Mouse (Mus musculus) liver, embryonic 11.5 days (tissue): ENCODE results near the gene Pdcd7. TPM values are rescaled to one million over a fixed set of nuclear protein-coding genes. Genes with fewer than 3 reads are reported as not detected.

Source experiments
- ATAC-seq: fragments of 200-750 bp; cut with Nextera tagmentation; replicated peaks from 2 replicates; pipeline ENCODE4 v1.8.0; 2017; ENCODE audit warnings: moderate number of reproducible peaks, mild to moderate bottlenecking, moderate TSS enrichment, moderate library complexity; ENCODE audit not compliant: low FRiP score
- DNase-seq: peaks from one replicate; pipeline ENCODE4 v3.0.0-alpha.2; 2017; ENCODE audit warnings: low spot score
- H3K27ac ChIP-seq: fragments of 300-500 bp; sonication (generic); 2 replicates; pipeline ENCODE4 v1.5.1; 2014; ENCODE audit warnings: mild to moderate bottlenecking, low read depth, low read length, control low read depth
- H3K27me3 ChIP-seq: fragments of 300-500 bp; sonication (generic); replicated peaks from 2 replicates; pipeline ENCODE4 v1.6.1; 2014; ENCODE audit warnings: low read length, mixed read lengths; ENCODE audit not compliant: control insufficient read depth, insufficient read depth
- H3K36me3 ChIP-seq: fragments of 300-500 bp; sonication (generic); 2 replicates; pipeline ENCODE4 v1.6.1; 2014; ENCODE audit warnings: mild to moderate bottlenecking, low read length, moderate library complexity, mixed read lengths; ENCODE audit not compliant: control insufficient read depth, insufficient read depth
- H3K4me1 ChIP-seq: fragments of 300-500 bp; sonication (generic); replicated peaks from 2 replicates; pipeline ENCODE4 v1.6.1; 2014; ENCODE audit warnings: low read length, mixed read lengths; ENCODE audit not compliant: control insufficient read depth, insufficient read depth
- H3K4me2 ChIP-seq: fragments of 300-500 bp; sonication (generic); 2 replicates; pipeline ENCODE4 v1.6.1; 2014; ENCODE audit warnings: mild to moderate bottlenecking, control low read depth, moderate library complexity
- H3K4me3 ChIP-seq: fragments of 300-500 bp; sonication (generic); 2 replicates; pipeline ENCODE4 v1.5.1; 2014; ENCODE audit warnings: low read depth, low read length, control low read depth
- H3K9ac ChIP-seq: fragments of 300-500 bp; sonication (generic); 2 replicates; pipeline ENCODE4 v1.6.1; 2014; ENCODE audit warnings: low read depth, low read length, control low read depth
- H3K9me3 ChIP-seq: fragments of 300-500 bp; sonication (generic); 2 replicates; pipeline ENCODE4 v1.6.1; 2016; ENCODE audit warnings: low read length, inconsistent platforms, mixed read lengths; ENCODE audit not compliant: control insufficient read depth
- WGBS: fragments of 180-500 bp; shearing (Covaris S2); extraction: QIAGEN DNeasy Blood & Tissue Kit; methylation state at CpG from one replicate; pipeline ENCODE4 v1.1.7; 2014; 5-methylcytosine and 5-hydroxymethylcytosine counted together
- polyA plus RNA-seq: library from polyadenylated mRNA; unstranded; fragments of >200 nt; fragmentation: Nextera tagmentation; extraction: Ambion mirVana; gene quantifications from 2 replicates; pipeline ENCODE4 v1.2.1, GENCODE M21; 2014

Pdcd7 gene
- polyA plus RNA-seq, 1 experiment from 2014 or later, result 10.5 TPM

- peak; percentile 72; the same call in 1 of the 2 replicates for ATAC-seq
- H3K9ac ChIP-seq, result peak within 1 kb of the TSS; percentile 32; the same call in 1 of the 2 replicates
These were observed 52.4 kb downstream of the Pdcd7 start, which contains the start of gene Rasl12 for GRCm38 (mm10) chr9:65398279-65398678. TSS of gene Rasl12 (plus strand) at chr9:65398506.

GRCm38 (mm10) chr9:65399934-65400333, 54.0 kb downstream of the Pdcd7 start:
- WGBS, result 87% methylated on average over 6 of the region's 6 CpGs
- Histone ChIP-seq H3K9me3 (no peaks in the 10 kb centered on the region), H3K27me3 (no peaks in the 10 kb centered on the region), H3K27ac (no peak overlapping the region), H3K36me3 (no peaks in the 10 kb centered on the region), H3K4me2 (no peak overlapping the region), H3K9ac (no peak overlapping the region), H3K4me1 (peaks cover 3% of the 10 kb centered on the region; the same call in 1 of the 2 replicates), H3K4me3 (no peak overlapping the region)
- no peak for ATAC-seq
- DNase-seq, result no peak

More at GRCm38 (mm10) chr9:65398279-65398678, 52.4 kb downstream of the Pdcd7 start, which contains the start of gene Rasl12:
- H3K4me2 ChIP-seq, result peak within 1 kb of the TSS; percentile 77
- DNase-seq, result peak; percentile 77
- WGBS, result under 1% methylated on average over 24 of the region's 24 CpGs
- H3K36me3 ChIP-seq, result no peaks in the 10 kb centered on the region
- peaks cover 3% of the 10 kb centered on the region; the same call in 1 of the 2 replicates for H3K4me1 ChIP-seq
- no peak within 1 kb of the TSS for H3K27ac ChIP-seq
- no peaks in the 10 kb centered on the region for H3K9me3 ChIP-seq
- peak within 1 kb of the TSS; percentile 47 for H3K4me3 ChIP-seq
- H3K27me3 ChIP-seq, result peaks cover 5% of the 10 kb centered on the region; the same call in 1 of the 2 replicates

- DNase-seq (no peak), ATAC-seq (no peak)
- 68% methylated on average over 15 of the region's 15 CpGs for WGBS
- Histone ChIP-seq H3K4me3 (no peak overlapping the region), H3K4me1 (no peaks in the 10 kb centered on the region), H3K27ac (no peak overlapping the region), H3K9ac (no peak overlapping the region), H3K27me3 (no peaks in the 10 kb centered on the region), H3K36me3 (no peaks in the 10 kb centered on the region), H3K9me3 (no peaks in the 10 kb centered on the region), H3K4me2 (no peak overlapping the region)
These were observed 58.7 kb downstream of the Pdcd7 start for GRCm38 (mm10) chr9:65404331-65405183.

- Histone ChIP-seq H3K4me1 (no peaks in the 10 kb centered on the region), H3K36me3 (no peaks in the 10 kb centered on the region), H3K9ac (no peak overlapping the region), H3K27ac (no peak overlapping the region), H3K9me3 (no peaks in the 10 kb centered on the region), H3K27me3 (no peaks in the 10 kb centered on the region), H3K4me2 (no peak overlapping the region), H3K4me3 (no peak overlapping the region)
- WGBS, result 79% methylated on average over 2 of the region's 2 CpGs
- no peak for DNase-seq
- no peak for ATAC-seq
These were observed 59.2 kb downstream of the Pdcd7 start for GRCm38 (mm10) chr9:65405184-65405449.

GRCm38 (mm10) chr9:65407327-65407726, 61.4 kb downstream of the Pdcd7 start:
- H3K36me3 ChIP-seq, result no peaks in the 10 kb centered on the region
- H3K9me3 ChIP-seq, result no peaks in the 10 kb centered on the region
- H3K4me3 ChIP-seq, result no peak overlapping the region
- no peaks in the 10 kb centered on the region for H3K27me3 ChIP-seq
- WGBS, result 78% methylated on average over 5 of the region's 5 CpGs
- H3K4me1 ChIP-seq, result no peaks in the 10 kb centered on the region
- ATAC-seq (no peak), DNase-seq (no peak)
- no peak overlapping the region for H3K9ac ChIP-seq
- no peak overlapping the region for H3K4me2 ChIP-seq
- H3K27ac ChIP-seq, result no peak overlapping the region

- Histone ChIP-seq H3K4me3 (no peak overlapping the region), H3K27ac (no peak overlapping the region), H3K9ac (no peak overlapping the region), H3K4me1 (no peaks in the 10 kb centered on the region), H3K36me3 (no peaks in the 10 kb centered on the region), H3K27me3 (no peaks in the 10 kb centered on the region), H3K4me2 (no peak overlapping the region), H3K9me3 (no peaks in the 10 kb centered on the region)
- no peak for ATAC-seq
- no peak for DNase-seq
- 61% methylated on average over 3 of the region's 3 CpGs for WGBS
These were observed 62.0 kb downstream of the Pdcd7 start for GRCm38 (mm10) chr9:65407861-65408260.

- no peak overlapping the region for H3K4me2 ChIP-seq
- no peaks in the 10 kb centered on the region for H3K9me3 ChIP-seq
- H3K4me1 ChIP-seq, result no peaks in the 10 kb centered on the region
- no peaks in the 10 kb centered on the region for H3K36me3 ChIP-seq
- no peak overlapping the region for H3K9ac ChIP-seq
- H3K27ac ChIP-seq, result no peak overlapping the region
- no peak for ATAC-seq
- 63% methylated on average over 5 of the region's 5 CpGs for WGBS
- DNase-seq, result no peak
- no peak overlapping the region for H3K4me3 ChIP-seq
- H3K27me3 ChIP-seq, result no peaks in the 10 kb centered on the region
These were observed 63.0 kb downstream of the Pdcd7 start for GRCm38 (mm10) chr9:65408871-65409295.
